In genomic region chr5:143871547-143872169, GRCm38 (mm10) we compare ENCODE assay signal across 1 mouse cellular context.
TF ChIP-seq lines count a peak whose summit lies in the region.

No protein-coding gene starts in this region.

TF ChIP-seq in CH12.LX, 34 proteins besides CTCF, POLR2A, EP300 and RAD21:
- TF ChIP-seq USF1 (IDR thresholded peaks at IDR 0.05; ENCODE audit: low read depth, low read length): no peak
- TF ChIP-seq JUND (conservative IDR thresholded peaks at IDR 0.05; ENCODE audit: low read depth, low read length): no peak
- TF ChIP-seq RCOR1 (conservative IDR thresholded peaks at IDR 0.05; ENCODE audit: low read depth, low read length): no peak
- TF ChIP-seq ZC3H11A (IDR thresholded peaks at IDR 0.05; ENCODE audit: low read depth, low read length): no peak
- no peak for TF ChIP-seq ELF1 (IDR thresholded peaks at IDR 0.05; ENCODE audit: low read depth, low read length)
- no peak for TF ChIP-seq POLR2AphosphoS2 (IDR thresholded peaks at IDR 0.05; ENCODE audit: low read depth, low read length)
- TF ChIP-seq GABPA (IDR thresholded peaks at IDR 0.05; ENCODE audit: insufficient replicate concordance, low read depth, low read length): no peak
- TF ChIP-seq HCFC1 (IDR thresholded peaks at IDR 0.05; ENCODE audit: low read depth, low read length): no peak
- peak; percentile 45 for TF ChIP-seq JUN (IDR thresholded peaks at IDR 0.05; ENCODE audit: insufficient read depth, low read depth, low read length)
- no peak for TF ChIP-seq SMC3 (IDR thresholded peaks at IDR 0.05; ENCODE audit: low read depth, low read length)
- TF ChIP-seq ZMIZ1 (IDR thresholded peaks at IDR 0.05; ENCODE audit: low read depth, low read length): no peak
- no peak for TF ChIP-seq TBP (conservative IDR thresholded peaks at IDR 0.05; ENCODE audit: low read depth, low read length)
- TF ChIP-seq TCF12 (IDR thresholded peaks at IDR 0.05; ENCODE audit: low read depth, low read length): peak; percentile 70; the same call in 1 of the 2 replicates
- TF ChIP-seq ZKSCAN1 (IDR thresholded peaks at IDR 0.05; ENCODE audit: borderline replicate concordance, low read depth, low read length): no peak
- TF ChIP-seq MAFK (IDR thresholded peaks at IDR 0.05; ENCODE audit: insufficient replicate concordance, low read length): 0 out of 2 replicates have a peak, but pooled peaks have one; percentile 35
- TF ChIP-seq MAX (IDR thresholded peaks at IDR 0.05; ENCODE audit: low read length): peak; percentile 93
- TF ChIP-seq BHLHE40 (IDR thresholded peaks at IDR 0.05; ENCODE audit: low read depth, low read length): peak; percentile 90
- TF ChIP-seq MYC (IDR thresholded peaks at IDR 0.05; ENCODE audit: low read depth, low read length): peak; percentile 64; the same call in 1 of the 2 replicates
- no peak for TF ChIP-seq UBTF (IDR thresholded peaks at IDR 0.05; ENCODE audit: low read depth, low read length)
- no peak for TF ChIP-seq CHD1 (IDR thresholded peaks at IDR 0.05; ENCODE audit: low read depth, low read length)
- TF ChIP-seq ETS1 (conservative IDR thresholded peaks at IDR 0.05; ENCODE audit: low read depth, low read length): peak; percentile 94
- no peak for TF ChIP-seq PAX5 (IDR thresholded peaks at IDR 0.05; ENCODE audit: low read length)
- TF ChIP-seq SIN3A (IDR thresholded peaks at IDR 0.05; ENCODE audit: low read length): peak; percentile 94
- TF ChIP-seq KAT2A (IDR thresholded peaks at IDR 0.05; ENCODE audit: insufficient replicate concordance, low read length): no peak
- peak; percentile 50; the same call in 1 of the 2 replicates for TF ChIP-seq IRF4 (IDR thresholded peaks at IDR 0.05; ENCODE audit: low read depth, low read length)
- no peak for TF ChIP-seq MAZ (IDR thresholded peaks at IDR 0.05; ENCODE audit: low read depth, low read length)
- TF ChIP-seq MEF2A (IDR thresholded peaks at IDR 0.05; ENCODE audit: borderline replicate concordance, low read depth, low read length): peak; percentile 89
- no peak for TF ChIP-seq CHD2 (IDR thresholded peaks at IDR 0.05; ENCODE audit: low read length)
- TF ChIP-seq E2F4 (IDR thresholded peaks at IDR 0.05; ENCODE audit: insufficient replicate concordance, low read depth, low read length): no peak
- TF ChIP-seq ZNF384 (IDR thresholded peaks at IDR 0.05; ENCODE audit: low read depth, low read length): no peak
- TF ChIP-seq MXI1 (IDR thresholded peaks at IDR 0.05; ENCODE audit: low read depth, low read length): peak; percentile 79
- TF ChIP-seq NRF1 (IDR thresholded peaks at IDR 0.05; ENCODE audit: low read depth, low read length): no peak
- no peak for TF ChIP-seq USF2 (conservative IDR thresholded peaks at IDR 0.05; ENCODE audit: low read depth, low read length)
- TF ChIP-seq NELFE (IDR thresholded peaks at IDR 0.05; ENCODE audit: low read depth, low read length): no peak
